Mouse (Mus musculus) retina, adult 2 months (tissue): ENCODE results near the gene Scap.
"Not testable (repeated sequence)": the region's sequence is repeated elsewhere in the genome, so short reads cannot be mapped to it uniquely, and the experiment has no call there.

ENCODE experiments used
- DNase-seq: peaks from one replicate; pipeline ENCODE4 v3.0.0-alpha.2; 2012; ENCODE audit warnings: low read depth, low spot score

Scap gene

GRCm38 (mm10) chr9:110384369-110384929, 51.4 kb downstream of the Scap start:
- DNase-seq = no peak

DNA sequence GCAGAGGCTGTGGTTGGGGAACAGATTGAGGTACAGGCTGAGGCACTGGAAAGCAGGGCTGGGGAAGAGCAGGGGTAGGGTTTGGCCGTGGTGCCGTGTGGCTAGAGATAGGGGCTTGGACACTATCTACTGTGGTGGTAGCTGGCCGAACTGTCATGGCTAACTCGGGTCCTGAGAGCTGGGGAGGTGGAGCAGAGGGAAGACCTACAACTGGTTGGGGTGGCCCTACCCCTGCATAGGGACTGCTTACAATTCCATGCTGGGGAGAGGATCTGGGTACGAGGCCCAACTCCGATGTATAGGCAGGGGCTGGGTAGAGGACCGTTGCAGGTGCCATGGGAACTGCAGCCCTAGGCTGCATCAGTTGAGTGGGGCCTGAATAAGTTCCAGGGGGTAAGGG, 54.9 kb downstream of the Scap start:
- no peak for DNase-seq

GRCm38 (mm10) chr9:110390843-110391242, 57.8 kb downstream of the Scap start:
- DNase-seq = no peak

GRCm38 (mm10) chr9:110393295-110393694, 60.2 kb downstream of the Scap start:
- no peak for DNase-seq

DNA sequence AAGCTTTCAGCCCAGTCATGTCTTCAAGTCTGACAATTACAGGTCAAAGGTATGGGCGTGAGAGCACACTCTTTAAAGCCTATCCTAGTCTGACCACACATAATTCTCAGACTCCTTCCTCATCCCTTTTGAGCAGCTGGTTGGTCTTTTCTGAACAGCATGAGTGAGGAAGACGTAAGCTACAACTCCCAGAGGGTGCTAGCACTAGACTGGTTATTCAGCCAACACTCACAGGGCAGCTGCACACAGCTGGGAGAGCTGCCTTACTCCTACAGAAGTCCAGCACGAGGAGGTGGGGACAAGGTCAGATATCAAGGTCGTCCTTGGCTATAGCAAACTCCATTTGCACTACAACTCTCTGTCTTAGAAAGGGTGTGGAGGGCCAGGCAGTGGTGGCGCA, 67.6 kb downstream of the Scap start:
- DNase-seq = no peak

DNA sequence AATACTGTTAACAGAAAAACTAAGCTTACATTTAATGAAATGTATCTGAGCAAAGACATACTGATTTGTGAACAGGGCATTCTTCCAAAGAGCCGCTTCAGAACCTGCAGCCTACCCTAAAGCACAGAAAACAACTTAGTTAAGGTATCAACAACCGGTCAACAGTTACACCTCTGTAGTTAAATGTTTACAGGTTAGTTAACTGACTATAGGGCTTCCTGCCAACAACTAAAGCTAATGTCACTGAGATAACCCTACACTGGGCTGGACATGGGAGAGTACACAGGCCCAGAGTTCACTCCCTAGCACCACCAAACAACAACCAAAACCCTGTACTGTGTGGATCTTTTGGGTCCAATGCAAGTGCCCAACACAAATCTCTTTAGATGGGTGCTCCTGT, 69.6 kb downstream of the Scap start:
- no peak for DNase-seq

DNA sequence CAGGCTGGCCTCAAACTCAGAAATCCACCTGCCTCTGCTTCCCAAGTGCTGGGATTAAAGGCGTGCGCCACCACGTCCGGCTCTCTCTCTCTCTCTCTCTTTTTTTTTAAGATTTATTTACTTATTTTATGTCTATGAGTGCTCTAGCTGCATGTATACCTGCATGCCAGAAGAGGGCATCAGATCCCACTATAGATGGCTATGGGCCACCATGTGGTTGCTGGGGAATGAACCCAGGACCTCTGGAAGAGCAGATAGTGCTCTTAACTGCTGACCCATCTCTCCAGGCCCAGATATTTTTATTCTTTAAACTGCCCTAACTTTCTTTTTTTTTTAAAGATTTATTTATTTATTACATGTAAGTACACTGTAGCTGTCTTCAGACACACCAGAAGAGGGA, 70.2 kb downstream of the Scap start:
- DNase-seq = not testable (repeated sequence)

GRCm38 (mm10) chr9:110407311-110408098, 74.4 kb downstream of the Scap start:
- no peak for DNase-seq

DNA sequence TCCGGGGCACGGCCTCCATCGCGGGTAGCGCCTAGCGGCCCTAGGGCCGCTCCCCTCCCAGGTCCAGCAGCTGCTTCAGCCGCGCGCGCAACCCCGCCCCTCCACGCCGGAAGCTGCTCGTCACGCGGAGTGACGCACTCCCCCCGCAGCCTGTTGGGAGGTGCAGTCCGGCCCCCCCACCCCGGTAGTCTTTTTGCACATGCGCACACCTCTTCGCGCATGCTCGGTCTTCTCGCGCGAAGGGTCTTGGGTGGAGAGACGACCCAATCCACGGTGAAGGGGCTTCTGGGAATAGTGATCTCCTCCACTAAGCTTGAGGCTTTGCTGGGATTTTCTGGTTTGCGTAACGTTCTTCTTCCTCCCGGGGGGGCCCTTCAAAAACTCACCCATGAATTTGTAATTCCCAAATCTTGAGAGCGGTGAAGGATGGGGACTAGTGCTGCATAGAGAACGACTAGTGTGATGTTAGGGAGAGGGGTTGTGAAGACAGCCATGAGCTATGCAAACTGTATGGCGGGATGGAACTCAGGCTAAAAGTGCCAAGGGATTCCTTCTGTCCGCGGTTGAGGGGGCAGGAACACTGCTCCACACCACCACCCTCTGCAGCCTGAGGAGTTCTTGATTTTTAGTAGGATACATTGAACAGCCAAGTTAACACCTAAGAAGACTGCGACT, 75.1 kb downstream of the Scap start, which contains the start of gene Ptpn23:
TSS of gene Ptpn23 (minus strand) at position 115 of the 675 bp plus-strand sequence.
- DNase-seq = peak; percentile 98

DNA sequence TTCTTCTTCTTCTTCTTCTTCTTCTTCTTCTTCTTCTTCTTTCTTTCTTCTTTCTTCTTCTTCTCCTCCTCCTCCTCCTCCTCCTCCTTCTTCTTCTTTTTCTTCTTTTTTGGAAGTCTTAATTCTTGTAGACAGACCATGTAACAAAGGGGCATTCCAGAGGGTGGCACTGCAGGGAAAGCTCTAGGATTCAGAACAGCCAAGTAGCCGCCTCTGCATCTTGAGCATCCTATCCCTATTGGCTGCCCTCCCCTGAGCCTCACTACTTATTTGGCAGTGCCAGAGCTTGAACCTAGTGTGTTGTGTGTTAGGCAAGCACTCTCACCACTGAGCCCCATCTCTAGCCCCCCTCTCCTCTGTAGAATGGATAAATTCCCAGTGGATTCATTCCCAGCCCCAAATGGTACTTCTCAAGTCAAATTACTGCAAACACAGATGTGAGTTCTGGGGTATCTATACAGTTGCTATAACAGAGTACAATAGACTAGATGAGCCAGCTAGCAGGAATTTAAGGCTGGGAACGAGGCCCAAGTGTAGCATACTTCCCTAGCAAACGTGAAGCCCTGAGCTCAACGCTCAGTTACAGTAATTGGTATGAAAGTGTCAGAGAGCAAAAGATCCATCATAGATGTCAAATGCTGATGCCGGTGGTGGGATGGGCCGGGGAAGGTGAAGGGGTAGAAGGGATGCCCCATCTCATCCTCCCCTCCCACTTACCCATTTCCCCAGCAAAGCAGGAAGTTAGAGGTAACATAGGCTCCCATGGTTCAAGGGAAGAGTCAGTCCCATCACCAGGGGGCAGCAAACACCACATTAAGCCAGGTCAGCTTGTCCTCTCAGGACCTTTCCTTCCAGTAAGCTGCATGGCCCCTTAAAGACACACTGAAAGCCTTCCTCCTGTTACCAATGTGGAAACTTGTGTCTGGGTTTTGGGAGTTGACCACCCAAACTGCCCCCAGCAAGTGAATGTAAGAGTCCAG, 78.1 kb downstream of the Scap start:
- peak; percentile 75 for DNase-seq

DNA sequence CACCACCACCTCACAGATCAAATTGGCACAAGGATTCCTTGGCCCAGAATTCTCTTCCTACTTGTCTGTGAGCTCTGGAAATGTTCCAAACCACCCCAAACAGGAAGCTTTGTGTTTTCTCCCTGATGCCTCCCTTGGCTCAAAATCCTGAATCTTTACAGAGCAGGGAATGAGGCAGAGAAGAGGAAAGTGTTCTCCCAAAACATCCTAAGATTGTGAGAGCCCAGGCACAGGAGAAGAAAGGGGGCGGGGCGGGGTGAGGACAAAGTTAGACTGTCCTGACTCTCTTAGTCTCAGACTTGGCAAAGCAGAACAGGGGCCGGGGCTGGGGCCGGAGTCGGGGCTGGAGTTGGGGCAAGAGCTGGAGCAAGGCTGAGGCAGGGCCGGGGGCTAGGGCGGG, 79.8 kb downstream of the Scap start:
- no peak for DNase-seq

- no peak for DNase-seq
These were observed 80.7 kb downstream of the Scap start for GRCm38 (mm10) chr9:110413785-110414184.

DNA sequence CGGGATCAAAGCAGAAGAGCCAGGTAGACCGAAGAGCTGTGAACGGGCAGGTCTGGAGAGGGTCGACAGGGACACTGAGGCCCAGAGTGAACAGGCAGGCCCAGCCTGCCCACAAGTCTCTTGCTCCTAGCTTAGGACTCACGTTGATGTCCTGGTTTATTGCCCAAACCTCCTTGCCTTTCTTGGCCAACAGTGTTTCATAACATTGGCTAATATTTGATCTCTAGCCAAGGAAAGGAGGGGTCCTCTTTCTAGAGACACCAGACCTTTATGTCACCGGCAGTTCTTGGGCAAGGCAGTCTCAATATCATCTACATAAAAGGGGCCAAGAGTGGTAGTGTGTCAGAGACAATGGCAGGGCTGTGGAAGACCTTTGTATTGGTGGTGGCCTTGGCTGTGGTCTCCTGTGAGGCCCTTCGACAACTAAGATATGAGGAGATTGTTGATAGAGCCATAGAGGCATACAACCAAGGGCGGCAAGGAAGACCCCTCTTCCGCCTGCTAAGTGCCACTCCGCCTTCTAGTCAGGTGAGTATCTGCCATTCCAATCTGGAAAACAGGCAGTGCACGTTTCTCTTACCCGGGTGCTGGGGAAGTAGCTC, 86.5 kb downstream of the Scap start, which contains the start of gene Ngp:
TSS of gene Ngp (plus strand) at position 237 of the 602 bp plus-strand sequence.
- no peak for DNase-seq

- no peak for DNase-seq
These were observed 98.2 kb downstream of the Scap start for GRCm38 (mm10) chr9:110431241-110431640.

DNA sequence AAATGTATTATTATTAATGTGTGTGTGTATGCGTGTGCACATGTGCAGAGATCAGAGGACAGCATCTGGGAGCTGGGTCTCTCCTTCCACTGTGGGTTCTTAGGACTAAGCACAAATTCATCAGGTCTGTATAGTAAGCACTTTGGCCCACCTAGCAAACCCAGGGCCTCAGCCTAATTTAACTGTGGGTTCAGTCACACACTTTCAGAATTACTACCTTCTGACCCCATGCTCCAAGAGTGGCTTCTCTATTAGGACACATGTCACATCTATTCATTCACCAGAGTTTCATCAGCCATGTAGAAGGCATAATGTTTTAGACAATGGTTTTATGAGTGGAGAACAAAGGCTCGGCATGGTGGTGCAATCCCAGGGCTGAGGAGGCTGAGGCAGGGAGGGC, 100.0 kb downstream of the Scap start:
- DNase-seq = no peak
